Comparison of ENCODE assay signal across 32 mouse cellular contexts in the genomic region with DNA sequence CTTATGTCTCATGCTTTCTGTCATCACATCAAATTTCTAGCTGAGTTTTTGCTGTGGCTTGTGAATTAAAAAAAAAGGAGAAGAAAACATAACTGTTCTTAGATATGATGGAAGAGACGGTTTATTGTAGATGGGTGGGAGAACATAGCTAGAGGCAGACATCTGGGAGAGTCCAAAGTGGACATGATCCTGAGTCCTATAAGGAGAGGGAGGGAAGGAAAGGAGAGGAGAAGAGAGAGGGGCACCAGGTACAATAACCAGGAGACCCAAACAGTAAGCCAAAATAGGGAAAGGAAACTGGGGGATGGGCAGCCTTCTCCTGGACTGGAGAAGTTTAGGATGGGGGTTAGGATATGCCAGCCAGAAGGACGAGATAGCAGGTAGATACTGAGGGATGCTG.
"Had no signal": no experiment of that assay in that cellular context is flagged by ENCODE, and none has a peak within 500 bp of the region (broad histone marks: within the 10 kb centered on the region; RNA-seq: fewer than 3 reads in every experiment).

No protein-coding gene starts in this region.

- H3K27me3 ChIP-seq: limb, embryonic 12.5 days; limb, embryonic 13.5 days; limb, embryonic 15.5 days; liver, embryonic 12.5 days; liver, embryonic 13.5 days; liver, embryonic 15.5 days; lung, embryonic 15.5 days; midbrain, embryonic 12.5 days; midbrain, embryonic 13.5 days; midbrain, embryonic 15.5 days; neural tube, embryonic 12.5 days had no signal

- H3K4me3 ChIP-seq: left cerebral cortex, adult 2 months; limb, embryonic 10.5 days; limb, embryonic 12.5 days; limb, embryonic 13.5 days; limb, embryonic 15.5 days; liver, embryonic 12.5 days; liver, embryonic 13.5 days; liver, embryonic 15.5 days; lung, embryonic 15.5 days; megakaryocyte, embryonic 14.5 days; midbrain, embryonic 10.5 days; midbrain, embryonic 12.5 days; midbrain, embryonic 13.5 days; midbrain, embryonic 15.5 days; myocyte; neural tube, embryonic 12.5 days had no signal

- H3K4me1 ChIP-seq: limb, embryonic 10.5 days; limb, embryonic 12.5 days; limb, embryonic 13.5 days; liver, embryonic 15.5 days; lung, embryonic 15.5 days; midbrain, embryonic 10.5 days; midbrain, embryonic 15.5 days; neural tube, embryonic 12.5 days had no signal

- ATAC-seq: liver, embryonic 12.5 days; liver, postnatal 0 days; lung, postnatal 0 days; midbrain, embryonic 13.5 days; midbrain, embryonic 15.5 days; midbrain, embryonic 16.5 days had no signal

- DNase-seq: left cerebral cortex, postnatal 4 days; liver; liver, embryonic 13.5 days; liver, postnatal 0 days; lung, adult 18-20 months; lung, adult 2 months; lung, embryonic 14.5 days; lung, postnatal 10 days; lung, postnatal 14 days; lung, postnatal 36 days; lung, postnatal 4 days; midbrain, embryonic 14.5 days had no signal

- H3K4me2 ChIP-seq: limb, embryonic 12.5 days; limb, embryonic 13.5 days; limb, embryonic 15.5 days; liver, embryonic 11.5 days; liver, embryonic 12.5 days; liver, embryonic 13.5 days; liver, embryonic 15.5 days; lung, embryonic 14.5 days; lung, embryonic 15.5 days; midbrain, embryonic 12.5 days; midbrain, embryonic 13.5 days; midbrain, embryonic 15.5 days; neural tube, embryonic 12.5 days had no signal

- H3K36me3 ChIP-seq: limb, embryonic 10.5 days; limb, embryonic 12.5 days; limb, embryonic 13.5 days; limb, embryonic 15.5 days; liver, embryonic 12.5 days; liver, embryonic 13.5 days; liver, embryonic 15.5 days; lung, embryonic 15.5 days; midbrain, embryonic 10.5 days; midbrain, embryonic 12.5 days; midbrain, embryonic 13.5 days; midbrain, embryonic 15.5 days; neural tube, embryonic 12.5 days had no signal

- H3K27ac ChIP-seq: left cerebral cortex, adult 2 months; limb, embryonic 10.5 days; limb, embryonic 12.5 days; limb, embryonic 13.5 days; limb, embryonic 15.5 days; liver, embryonic 12.5 days; liver, embryonic 13.5 days; liver, embryonic 14.5 days; liver, embryonic 15.5 days; lung, embryonic 15.5 days; macrophage; midbrain, embryonic 10.5 days; midbrain, embryonic 12.5 days; midbrain, embryonic 13.5 days; midbrain, embryonic 15.5 days; neural tube, embryonic 12.5 days had no signal

- H3K9ac ChIP-seq: limb, embryonic 12.5 days; limb, embryonic 13.5 days; limb, embryonic 15.5 days; liver, embryonic 12.5 days; liver, embryonic 13.5 days; liver, embryonic 14.5 days; liver, embryonic 15.5 days; liver, postnatal 0 days; lung, embryonic 14.5 days; lung, embryonic 15.5 days; midbrain, embryonic 12.5 days; midbrain, embryonic 13.5 days; midbrain, embryonic 15.5 days; neural tube, embryonic 12.5 days had no signal

- H3K9me3 ChIP-seq: limb, embryonic 10.5 days; limb, embryonic 12.5 days; limb, embryonic 13.5 days; limb, embryonic 15.5 days; liver, embryonic 12.5 days; liver, embryonic 13.5 days; liver, embryonic 15.5 days; lung, embryonic 15.5 days; megakaryocyte, embryonic 14.5 days; midbrain, embryonic 10.5 days; midbrain, embryonic 12.5 days; midbrain, embryonic 13.5 days; midbrain, embryonic 15.5 days; neural tube, embryonic 12.5 days had no signal
